Mouse (Mus musculus) heart, embryonic 14.5 days (tissue): ENCODE measurements around the gene Mtor. TPM values are rescaled to one million over a fixed set of nuclear protein-coding genes. Genes with fewer than 3 reads are reported as not detected.

Source experiments
- ATAC-seq: fragments of 200-750 bp; cut with Nextera tagmentation; 2 replicates; pipeline ENCODE4 v1.8.0; 2017; ENCODE audit warnings: low read depth, moderate TSS enrichment; ENCODE audit not compliant: insufficient number of reproducible peaks, insufficient read depth, low FRiP score
- H3K27ac ChIP-seq, 2 experiments: fragments of 200-500 bp in 1 of 2; fragments of 300-500 bp in 1 of 2; sonication (generic) in 1 of 2; replicated peaks in 1 of 2; 2 replicates each; pipeline ENCODE4 v1.5.1; 2012 to 2014; ENCODE audit warnings: low read depth in 2 of 2, low read length in 2 of 2, control low read depth in 1 of 2, mild to moderate bottlenecking in 1 of 2, mixed read lengths in 1 of 2; ENCODE audit not compliant: control insufficient read depth in 1 of 2, insufficient read depth in 1 of 2
- H3K27me3 ChIP-seq: fragments of 300-500 bp; sonication (generic); 2 replicates; pipeline ENCODE4 v1.6.1; 2014; ENCODE audit warnings: mild to moderate bottlenecking, low read length, control low read depth; ENCODE audit not compliant: control insufficient read depth, insufficient read depth
- H3K36me3 ChIP-seq: fragments of 300-500 bp; sonication (generic); 2 replicates; pipeline ENCODE4 v1.6.1; 2014; ENCODE audit warnings: mild to moderate bottlenecking, control low read depth, low read length, mixed read lengths; ENCODE audit not compliant: control insufficient read depth, insufficient read depth
- H3K4me1 ChIP-seq, 2 experiments: fragments of 200-500 bp in 1 of 2; fragments of 300-500 bp in 1 of 2; sonication (generic) in 1 of 2; 2 replicates each; pipeline ENCODE4 v1.6.1; 2012 to 2014; ENCODE audit warnings: low read length in 2 of 2, control low read depth in 1 of 2, mixed read lengths in 1 of 2; ENCODE audit not compliant: control insufficient read depth in 2 of 2, insufficient read depth in 2 of 2
- H3K4me2 ChIP-seq: fragments of 300-500 bp; sonication (generic); 2 replicates; pipeline ENCODE4 v1.6.1; 2014; ENCODE audit warnings: mild to moderate bottlenecking, low read length
- H3K4me3 ChIP-seq, 2 experiments: fragments of 200-500 bp in 1 of 2; fragments of 300-500 bp in 1 of 2; sonication (generic) in 1 of 2; 2 replicates each; pipeline ENCODE4 v1.5.1; 2012 to 2014; ENCODE audit warnings: low read length in 2 of 2, mild to moderate bottlenecking in 2 of 2, control low read depth in 1 of 2, low read depth in 1 of 2, moderate library complexity in 1 of 2; ENCODE audit not compliant: control insufficient read depth in 1 of 2, insufficient read depth in 1 of 2
- H3K9ac ChIP-seq: fragments of 300-500 bp; sonication (generic); 2 replicates; pipeline ENCODE4 v1.6.1; 2014; ENCODE audit warnings: mild to moderate bottlenecking, low read length
- H3K9me3 ChIP-seq: fragments of 300-500 bp; sonication (generic); 2 replicates; pipeline ENCODE4 v1.6.1; 2016; ENCODE audit warnings: low read length, control low read depth; ENCODE audit not compliant: control insufficient read depth
- WGBS: fragments of 180-500 bp; shearing (Covaris S2); extraction: QIAGEN DNeasy Blood & Tissue Kit; methylation state at CpG from one replicate; pipeline ENCODE4 v1.1.7; 2014; 5-methylcytosine and 5-hydroxymethylcytosine counted together
- polyA plus RNA-seq: library from polyadenylated mRNA; unstranded; fragments of >200 nt; fragmentation: Nextera tagmentation; extraction: Ambion mirVana; gene quantifications from 2 replicates; pipeline ENCODE4 v1.2.1, GENCODE M21; 2014

Gene Mtor
- polyA plus RNA-seq, 1 experiment from 2014 or later, result 18.4 TPM

DNA sequence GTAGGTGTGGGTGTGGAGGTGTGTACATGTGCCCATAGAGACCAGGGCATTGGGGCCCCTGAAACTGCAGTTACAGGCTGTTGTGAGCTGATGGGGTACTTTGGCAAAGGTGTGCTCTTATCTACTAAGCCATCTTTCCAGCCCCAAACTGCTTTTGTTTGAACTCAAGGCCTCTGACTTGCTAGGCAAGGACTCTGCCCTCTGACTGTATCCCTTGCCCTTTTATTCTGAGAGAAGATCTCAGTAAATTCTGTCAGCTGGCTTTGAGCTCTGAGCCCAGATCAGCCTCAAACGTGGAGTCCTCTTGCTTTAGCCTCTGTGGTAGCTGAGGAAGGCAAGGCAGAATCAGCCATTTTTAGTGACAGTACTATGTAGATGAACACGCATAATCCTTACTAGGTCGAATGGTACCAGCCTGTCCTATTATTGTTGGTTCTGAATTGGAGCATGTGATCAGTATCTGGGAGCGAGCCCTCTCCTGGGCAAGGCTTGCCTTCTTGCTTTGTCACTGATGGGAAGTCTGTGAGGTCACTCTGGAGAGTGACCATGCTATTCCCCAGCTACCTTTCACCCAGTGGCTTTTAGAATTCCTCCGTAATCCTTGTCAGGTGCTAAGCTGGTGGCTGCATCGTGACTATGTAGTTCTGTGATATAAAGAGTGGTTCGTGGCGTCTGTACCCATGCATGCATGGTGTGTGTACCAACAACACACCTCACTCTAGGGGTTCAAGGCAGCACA, 24.2 kb downstream of the Mtor start:
- H3K27ac ChIP-seq, result no peak overlapping the region
- no peaks in the 10 kb centered on the region for H3K27me3 ChIP-seq
- no peaks in the 10 kb centered on the region for H3K4me1 ChIP-seq
- H3K9me3 ChIP-seq, result no peaks in the 10 kb centered on the region
- 96% methylated on average over 8 of the region's 8 CpGs for WGBS
- ATAC-seq, result no peak
- H3K36me3 ChIP-seq, result peaks cover 100% of the 10 kb centered on the region
- H3K4me3 ChIP-seq, result no peak overlapping the region
- H3K9ac ChIP-seq, result no peak overlapping the region
- no peak overlapping the region for H3K4me2 ChIP-seq

DNA sequence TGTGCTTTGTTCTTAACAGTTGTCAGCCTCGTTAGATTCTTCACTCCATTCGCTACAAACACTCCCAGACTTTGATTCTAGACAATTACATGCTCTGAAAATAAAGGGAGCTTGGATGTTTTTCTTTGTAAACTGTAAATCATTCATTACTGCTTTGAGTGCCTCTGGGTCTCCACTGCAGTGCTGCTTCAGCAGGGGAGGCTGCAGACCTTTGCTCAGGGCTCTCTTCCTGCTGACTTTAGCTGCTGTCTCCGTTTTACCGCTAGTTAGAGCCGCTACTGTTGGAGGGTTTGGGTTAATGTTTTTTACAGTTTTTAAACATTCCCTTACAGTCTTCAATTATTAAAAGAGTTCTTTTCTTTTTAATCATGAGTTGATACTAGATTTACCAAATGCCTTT, 25.1 kb downstream of the Mtor start:
- 89% methylated on average over 5 of the region's 5 CpGs for WGBS
- no peaks in the 10 kb centered on the region for H3K27me3 ChIP-seq
- no peak overlapping the region for H3K9ac ChIP-seq
- H3K27ac ChIP-seq, result no peak overlapping the region
- peaks cover 100% of the 10 kb centered on the region for H3K36me3 ChIP-seq
- no peak overlapping the region for H3K4me2 ChIP-seq
- H3K9me3 ChIP-seq, result no peaks in the 10 kb centered on the region
- no peaks in the 10 kb centered on the region for H3K4me1 ChIP-seq
- ATAC-seq, result no peak
- no peak overlapping the region for H3K4me3 ChIP-seq

DNA sequence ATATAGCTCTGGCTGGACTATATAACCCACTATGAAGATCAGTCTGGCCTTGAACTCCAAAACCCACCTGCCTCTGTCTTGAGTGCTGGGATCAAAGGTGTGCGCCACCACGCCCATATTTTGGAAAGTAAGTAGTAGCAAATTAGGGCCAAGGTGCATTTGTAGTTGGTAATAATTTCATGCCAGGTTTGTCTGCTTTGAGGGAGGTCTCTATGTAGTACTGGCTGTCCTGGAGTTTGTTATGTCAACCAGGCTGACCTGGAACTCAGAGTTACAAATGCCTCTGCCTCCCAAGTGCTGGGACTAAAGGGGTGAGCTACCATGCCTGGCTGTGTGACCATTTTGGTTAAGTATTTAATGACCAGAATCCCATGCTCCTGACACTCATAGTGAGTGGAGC, 31.8 kb downstream of the Mtor start:
- peaks cover 99% of the 10 kb centered on the region for H3K36me3 ChIP-seq
- WGBS, result 94% methylated on average over 2 of the region's 2 CpGs
- H3K27me3 ChIP-seq, result no peaks in the 10 kb centered on the region
- no peak overlapping the region for H3K4me3 ChIP-seq
- H3K9me3 ChIP-seq, result no peaks in the 10 kb centered on the region
- no peak for ATAC-seq
- no peaks in the 10 kb centered on the region for H3K4me1 ChIP-seq
- no peak overlapping the region for H3K4me2 ChIP-seq
- no peak overlapping the region for H3K9ac ChIP-seq
- H3K27ac ChIP-seq, result no peak overlapping the region

GRCm38 (mm10) chr4:148481557-148482168, 33.3 kb downstream of the Mtor start:
- peaks cover 99% of the 10 kb centered on the region for H3K36me3 ChIP-seq
- whole genome bisulfite sequencing, result 90% methylated on average over 2 of the region's 2 CpGs

GRCm38 (mm10) chr4:148484511-148484910, 36.1 kb downstream of the Mtor start:
- Histone ChIP-seq H3K9me3 (no peaks in the 10 kb centered on the region), H3K9ac (no peak overlapping the region), H3K4me3 (no peak overlapping the region), H3K4me1 (no peaks in the 10 kb centered on the region), H3K27me3 (no peaks in the 10 kb centered on the region), H3K36me3 (peaks cover 99% of the 10 kb centered on the region), H3K4me2 (no peak overlapping the region), H3K27ac (no peak overlapping the region)
- no peak for ATAC-seq
- WGBS, result 96% methylated on average over 12 of the region's 12 CpGs

More at GRCm38 (mm10) chr4:148481557-148482168, 33.3 kb downstream of the Mtor start:
- Histone ChIP-seq H3K27me3 (no peaks in the 10 kb centered on the region), H3K9ac (no peak overlapping the region), H3K27ac (no peak overlapping the region), H3K4me1 (no peaks in the 10 kb centered on the region), H3K4me3 (no peak overlapping the region), H3K9me3 (no peaks in the 10 kb centered on the region), H3K4me2 (no peak overlapping the region)
- ATAC-seq, result no peak

DNA sequence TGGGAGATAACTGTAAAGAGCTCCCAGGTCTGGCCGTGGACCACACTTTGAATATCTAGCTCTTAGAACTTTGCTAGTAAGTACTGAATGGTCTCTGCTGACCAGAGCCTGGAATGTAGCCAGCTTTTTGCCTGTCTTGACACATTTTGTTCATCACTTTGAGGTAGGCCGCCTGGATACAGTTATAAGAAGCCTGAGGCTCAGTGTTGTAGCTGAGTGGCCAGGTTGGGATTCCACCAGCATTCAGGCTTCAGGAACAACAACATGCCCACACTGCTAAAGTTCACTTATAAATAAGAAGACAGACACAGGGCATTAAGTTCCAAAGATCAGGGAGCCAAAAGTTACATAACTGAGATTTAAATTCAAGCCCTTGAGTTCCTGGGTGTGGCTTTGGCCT, 39.4 kb downstream of the Mtor start:
- H3K27ac ChIP-seq, result no peak overlapping the region
- no peak overlapping the region for H3K4me3 ChIP-seq
- H3K9ac ChIP-seq, result no peak overlapping the region
- no peaks in the 10 kb centered on the region for H3K9me3 ChIP-seq
- 48% methylated on average over 2 of the region's 2 CpGs for WGBS
- no peaks in the 10 kb centered on the region for H3K27me3 ChIP-seq
- H3K4me2 ChIP-seq, result no peak overlapping the region
- no peak for ATAC-seq
- peaks cover 99% of the 10 kb centered on the region for H3K36me3 ChIP-seq
- no peaks in the 10 kb centered on the region for H3K4me1 ChIP-seq

GRCm38 (mm10) chr4:148490502-148490901, 42.1 kb downstream of the Mtor start:
- 37% methylated on average over 6 of the region's 6 CpGs for WGBS
- no peak overlapping the region for H3K4me3 ChIP-seq
- no peak overlapping the region for H3K27ac ChIP-seq
- ATAC-seq, result no peak
- peaks cover 87% of the 10 kb centered on the region for H3K36me3 ChIP-seq
- peaks cover 6 to 9% of the 10 kb centered on the region in 2 experiments for H3K4me1 ChIP-seq
- no peaks in the 10 kb centered on the region for H3K27me3 ChIP-seq
- no peak overlapping the region for H3K9ac ChIP-seq
- no peak overlapping the region for H3K4me2 ChIP-seq
- H3K9me3 ChIP-seq, result no peaks in the 10 kb centered on the region
